Mouse (Mus musculus) neural tube, embryonic 12.5 days (tissue): ENCODE data around the gene Itgb5. TPM values are rescaled to one million over a fixed set of nuclear protein-coding genes. Genes with fewer than 3 reads are reported as not detected.

Source experiments
- ATAC-seq: fragments of 200-750 bp; cut with Nextera tagmentation; 2 replicates; pipeline ENCODE4 v1.8.0; 2017; ENCODE audit warnings: low read depth, mild to moderate bottlenecking, moderate TSS enrichment, moderate library complexity; ENCODE audit not compliant: low FRiP score
- H3K27ac ChIP-seq: fragments of 300-500 bp; sonication (generic); 2 replicates; pipeline ENCODE4 v1.5.1; 2016
- H3K27me3 ChIP-seq: fragments of 300-500 bp; sonication (generic); replicated peaks from 2 replicates; pipeline ENCODE4 v1.6.1; 2016; ENCODE audit warnings: mild to moderate bottlenecking
- H3K36me3 ChIP-seq: fragments of 300-500 bp; sonication (generic); 2 replicates; pipeline ENCODE4 v1.6.1; 2016; ENCODE audit warnings: mild to moderate bottlenecking
- H3K4me1 ChIP-seq: fragments of 300-500 bp; sonication (generic); 2 replicates; pipeline ENCODE4 v1.6.1; 2016
- H3K4me2 ChIP-seq: fragments of 300-500 bp; sonication (generic); replicated peaks from 2 replicates; pipeline ENCODE4 v1.6.1; 2016; ENCODE audit warnings: mild to moderate bottlenecking
- H3K4me3 ChIP-seq: fragments of 300-500 bp; sonication (generic); 2 replicates; pipeline ENCODE4 v1.5.1; 2016
- H3K9ac ChIP-seq: fragments of 300-500 bp; sonication (generic); 2 replicates; pipeline ENCODE4 v1.6.1; 2016; ENCODE audit warnings: mild to moderate bottlenecking
- H3K9me3 ChIP-seq: fragments of 300-500 bp; sonication (generic); 2 replicates; pipeline ENCODE4 v1.6.1; 2016; ENCODE audit warnings: mild to moderate bottlenecking
- WGBS: fragments of 180-500 bp; shearing (Covaris S2); methylation state at CpG from one replicate; pipeline ENCODE4 v1.1.7; 2016; 5-methylcytosine and 5-hydroxymethylcytosine counted together
- polyA plus RNA-seq: library from polyadenylated mRNA; unstranded; fragments of >200 nt; fragmentation: Nextera tagmentation; extraction: Ambion mirVana; gene quantifications from 2 replicates; pipeline ENCODE4 v1.2.1, GENCODE M21; 2016

The Itgb5 gene
- 31.2 and 31.5 TPM in 2 replicates for polyA plus RNA-seq

DNA sequence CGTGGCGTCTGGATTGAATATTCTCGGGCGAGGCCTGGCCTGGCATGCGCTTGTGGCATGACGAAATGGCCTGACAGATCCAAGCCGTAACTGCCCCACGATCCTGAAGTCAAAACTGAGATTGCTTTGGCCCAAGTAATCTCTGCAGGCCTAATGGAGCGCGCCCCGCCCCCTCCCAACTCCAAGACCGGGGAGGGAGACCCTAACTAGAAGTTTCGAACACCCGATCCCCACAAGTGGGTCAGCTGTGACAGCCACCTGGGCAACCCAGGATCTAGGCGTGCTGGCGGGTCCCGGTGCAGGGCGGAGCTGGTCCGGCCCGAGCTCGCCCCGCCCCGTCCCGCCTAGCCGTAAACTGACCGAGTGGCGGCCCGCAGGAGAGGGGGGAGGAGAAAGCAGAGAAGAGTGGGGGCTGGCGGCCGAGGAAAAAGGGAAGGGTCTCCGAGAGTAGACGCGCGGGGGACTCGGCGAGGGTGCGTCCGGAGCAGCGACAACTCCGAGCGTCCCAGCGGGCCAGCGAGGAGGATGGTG lies at the start of gene Itgb5:
Itgb5 (plus strand) TSS at position 365 of the 531 bp plus-strand sequence.
- Histone ChIP-seq H3K4me2 (peak within 1 kb of the TSS; percentile 98), H3K9ac (peak within 1 kb of the TSS; percentile 61), H3K4me1 (peaks cover 27% of the 10 kb centered on the region), H3K9me3 (no peaks in the 10 kb centered on the region), H3K36me3 (no peaks in the 10 kb centered on the region), H3K27me3 (peaks cover 27% of the 10 kb centered on the region), H3K4me3 (peak within 1 kb of the TSS; percentile 72), H3K27ac (no peak within 1 kb of the TSS)
- peak; percentile 70 for ATAC-seq
- under 1% methylated on average over 43 of the region's 43 CpGs for WGBS

- H3K9ac ChIP-seq = no peak overlapping the region
- no peak overlapping the region for H3K4me3 ChIP-seq
- 79% methylated on average over 5 of the region's 5 CpGs for WGBS
- no peaks in the 10 kb centered on the region for H3K4me1 ChIP-seq
- no peak overlapping the region for H3K4me2 ChIP-seq
- no peak overlapping the region for H3K27ac ChIP-seq
- H3K36me3 ChIP-seq = no peaks in the 10 kb centered on the region
- no peaks in the 10 kb centered on the region for H3K27me3 ChIP-seq
- H3K9me3 ChIP-seq = no peaks in the 10 kb centered on the region
- no peak for ATAC-seq
Measured at GRCm38 (mm10) chr16:33781789-33782728, 47.4 kb upstream of the Itgb5 start.

GRCm38 (mm10) chr16:33782729-33783091 lies 46.8 kb upstream of the Itgb5 start:
- Histone ChIP-seq H3K9ac (no peak overlapping the region), H3K4me3 (no peak overlapping the region), H3K27ac (no peak overlapping the region), H3K27me3 (no peaks in the 10 kb centered on the region), H3K36me3 (no peaks in the 10 kb centered on the region), H3K4me1 (no peaks in the 10 kb centered on the region), H3K4me2 (no peak overlapping the region), H3K9me3 (no peaks in the 10 kb centered on the region)
- ATAC-seq = no peak
- whole genome bisulfite sequencing = 96% methylated on average over 1 of the region's 1 CpGs

DNA sequence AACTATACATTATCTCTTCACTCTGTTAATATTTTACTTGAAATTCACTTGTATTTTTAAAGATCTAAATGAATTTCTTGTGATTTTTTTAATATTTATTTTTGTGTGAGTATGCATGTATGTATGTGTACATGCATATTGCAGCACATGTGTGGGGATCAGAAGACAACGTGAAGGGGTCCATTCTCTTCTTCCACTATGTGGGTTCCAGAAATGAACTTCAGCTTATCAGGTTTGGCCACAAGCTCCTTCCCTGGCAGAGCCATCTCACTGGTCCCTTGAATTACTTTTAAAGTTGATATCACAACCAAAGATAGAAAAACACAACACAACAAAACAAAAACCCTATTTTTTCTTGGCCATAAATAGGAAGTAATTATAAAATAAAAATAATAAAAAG lies 44.9 kb upstream of the Itgb5 start:
- Histone ChIP-seq H3K27me3 (no peaks in the 10 kb centered on the region), H3K4me1 (no peaks in the 10 kb centered on the region)

DNA sequence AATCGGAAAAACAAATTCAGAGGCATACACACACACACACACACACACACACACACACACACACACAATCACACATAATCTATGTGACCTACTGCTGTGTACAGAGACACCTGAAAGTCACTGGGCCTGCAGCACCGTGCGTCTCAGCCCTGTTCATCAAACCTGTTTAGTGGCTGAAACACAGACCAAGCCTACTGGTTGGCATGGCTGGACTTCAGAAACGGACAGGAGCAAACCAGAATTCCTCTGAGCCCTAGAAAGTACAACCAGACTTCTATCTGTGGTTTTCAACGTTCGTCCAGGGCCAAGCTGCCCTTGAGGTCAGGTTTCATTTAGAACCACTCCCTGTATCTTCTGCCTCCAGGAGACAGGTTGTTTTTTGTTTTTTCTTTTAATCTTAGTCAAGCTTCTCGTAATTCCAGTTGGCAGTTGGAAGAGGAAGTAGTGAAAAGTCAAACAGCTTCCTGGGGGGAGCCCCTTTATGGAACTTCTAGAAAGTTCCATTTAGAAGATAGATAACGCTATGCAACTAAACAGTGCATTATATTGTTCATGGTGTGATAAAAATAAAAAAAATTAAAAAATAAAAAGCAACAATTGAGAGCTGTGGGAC lies 44.3 kb upstream of the Itgb5 start:
- no peak for ATAC-seq
- no peaks in the 10 kb centered on the region for H3K36me3 ChIP-seq
- no peak overlapping the region for H3K27ac ChIP-seq
- no peaks in the 10 kb centered on the region for H3K27me3 ChIP-seq
- H3K4me3 ChIP-seq = no peak overlapping the region
- WGBS = 78% methylated on average over 8 of the region's 8 CpGs
- H3K9ac ChIP-seq = no peak overlapping the region
- no peaks in the 10 kb centered on the region for H3K4me1 ChIP-seq
- no peak overlapping the region for H3K4me2 ChIP-seq
- H3K9me3 ChIP-seq = no peaks in the 10 kb centered on the region

More for the DNA sequence above, 44.9 kb upstream of the Itgb5 start:
- Histone ChIP-seq H3K27ac (no peak overlapping the region), H3K4me3 (no peak overlapping the region), H3K36me3 (no peaks in the 10 kb centered on the region), H3K9ac (no peak overlapping the region), H3K4me2 (no peak overlapping the region), H3K9me3 (no peaks in the 10 kb centered on the region)
- 85% methylated on average over 1 of the region's 1 CpGs for WGBS
- no peak for ATAC-seq

DNA sequence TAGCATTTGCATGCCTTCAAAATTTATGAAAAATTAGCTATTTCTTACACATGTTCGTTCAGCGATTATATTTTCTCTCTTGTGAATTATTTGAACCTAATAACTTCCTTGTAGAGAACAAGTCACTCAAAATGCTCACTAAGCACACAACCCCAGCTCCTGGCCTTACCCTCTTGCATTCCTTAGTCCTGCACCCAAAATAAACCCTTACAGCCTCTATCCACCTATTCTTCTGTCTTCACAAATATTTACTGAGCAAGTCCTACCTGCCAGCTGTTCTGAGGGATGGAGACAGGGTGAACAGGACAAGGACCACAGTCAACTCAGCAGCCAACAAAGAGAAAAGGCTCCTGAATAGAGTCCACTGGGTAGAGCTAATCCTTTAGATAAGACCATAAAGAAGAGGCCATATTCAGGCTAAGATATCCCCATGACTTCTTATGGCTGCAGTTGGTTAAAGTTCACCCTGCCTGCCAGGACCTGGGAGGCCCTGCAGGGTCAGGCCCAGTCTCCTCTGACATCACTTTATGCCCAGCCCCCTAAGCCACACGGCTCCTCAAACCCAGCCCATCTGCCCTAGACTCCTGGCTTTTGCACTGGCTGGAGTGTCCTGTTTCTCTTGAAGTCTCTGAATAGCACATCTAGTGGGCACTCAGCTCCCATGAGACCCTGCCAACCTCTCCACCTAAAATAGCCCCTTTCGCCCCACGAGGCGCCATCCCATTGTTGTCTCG lies 42.6 kb upstream of the Itgb5 start:
- no peak for ATAC-seq
- WGBS = 78% methylated on average over 7 of the region's 7 CpGs
- Histone ChIP-seq H3K36me3 (no peaks in the 10 kb centered on the region), H3K27ac (no peak overlapping the region), H3K9ac (no peak overlapping the region), H3K9me3 (no peaks in the 10 kb centered on the region), H3K4me2 (no peak overlapping the region), H3K4me3 (no peak overlapping the region), H3K4me1 (no peaks in the 10 kb centered on the region), H3K27me3 (no peaks in the 10 kb centered on the region)

GRCm38 (mm10) chr16:33793846-33794791 lies 35.3 kb upstream of the Itgb5 start, which contains the start of gene Muc13:
Gene Muc13, plus strand, starts transcription at chr16:33794037.
- H3K9me3 ChIP-seq = no peaks in the 10 kb centered on the region
- no peak for ATAC-seq
- H3K27ac ChIP-seq = no peak within 1 kb of the TSS
- H3K4me1 ChIP-seq = no peaks in the 10 kb centered on the region
- no peak within 1 kb of the TSS for H3K9ac ChIP-seq
- WGBS = 89% methylated on average over 10 of the region's 10 CpGs
- H3K4me3 ChIP-seq = no peak within 1 kb of the TSS
- no peaks in the 10 kb centered on the region for H3K36me3 ChIP-seq
- H3K4me2 ChIP-seq = no peak within 1 kb of the TSS
- no peaks in the 10 kb centered on the region for H3K27me3 ChIP-seq

DNA sequence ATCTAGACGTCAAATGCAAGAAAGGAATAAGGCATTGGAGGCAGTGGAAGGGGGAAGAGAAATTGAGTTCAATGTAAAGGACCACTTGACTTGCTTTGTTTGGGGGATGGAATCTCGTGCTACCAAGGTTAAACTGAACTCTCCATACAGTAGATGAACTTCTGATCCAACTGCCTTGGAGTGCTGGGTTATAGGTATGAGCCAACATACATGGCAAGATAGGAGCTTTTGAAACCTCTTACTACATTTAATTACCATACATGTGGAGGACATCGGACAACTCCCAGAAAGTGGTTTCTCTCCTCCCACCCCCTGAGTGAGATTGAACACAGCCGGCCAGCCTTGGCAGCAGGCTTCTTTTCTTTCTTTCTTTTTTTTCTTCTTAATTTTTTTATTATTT lies 34.4 kb upstream of the Itgb5 start:
- H3K4me2 ChIP-seq = no peak overlapping the region
- no peak overlapping the region for H3K27ac ChIP-seq
- 84% methylated on average over 4 of the region's 4 CpGs for WGBS
- H3K9me3 ChIP-seq = no peaks in the 10 kb centered on the region
- no peak overlapping the region for H3K4me3 ChIP-seq
- no peaks in the 10 kb centered on the region for H3K4me1 ChIP-seq
- no peak for ATAC-seq
- no peak overlapping the region for H3K9ac ChIP-seq
- no peaks in the 10 kb centered on the region for H3K27me3 ChIP-seq
- H3K36me3 ChIP-seq = no peaks in the 10 kb centered on the region

DNA sequence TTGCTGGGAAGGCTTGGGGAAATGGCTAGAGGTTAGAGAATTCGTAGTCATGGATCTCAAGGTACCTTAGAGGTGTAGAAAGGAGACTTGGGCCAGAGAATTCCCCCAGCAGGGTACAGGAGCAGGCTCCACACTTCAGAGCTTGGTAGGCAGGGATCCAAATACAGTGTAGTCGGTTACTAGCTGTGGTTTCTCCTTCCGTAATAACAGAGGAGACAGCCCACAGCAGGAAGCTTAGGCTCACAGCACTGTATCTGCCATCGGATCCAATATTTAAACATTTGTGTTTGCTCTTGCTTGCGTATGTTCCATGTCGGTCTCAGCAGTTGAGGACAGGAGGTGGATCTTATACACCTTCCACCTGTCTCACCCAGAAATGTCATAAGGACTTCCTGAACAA lies 33.6 kb upstream of the Itgb5 start:
- Histone ChIP-seq H3K4me2 (no peak overlapping the region), H3K4me1 (no peaks in the 10 kb centered on the region), H3K9ac (no peak overlapping the region), H3K27ac (no peak overlapping the region), H3K36me3 (no peaks in the 10 kb centered on the region), H3K27me3 (no peaks in the 10 kb centered on the region), H3K9me3 (no peaks in the 10 kb centered on the region), H3K4me3 (no peak overlapping the region)
- WGBS = 85% methylated on average over 6 of the region's 6 CpGs
- ATAC-seq = no peak

DNA sequence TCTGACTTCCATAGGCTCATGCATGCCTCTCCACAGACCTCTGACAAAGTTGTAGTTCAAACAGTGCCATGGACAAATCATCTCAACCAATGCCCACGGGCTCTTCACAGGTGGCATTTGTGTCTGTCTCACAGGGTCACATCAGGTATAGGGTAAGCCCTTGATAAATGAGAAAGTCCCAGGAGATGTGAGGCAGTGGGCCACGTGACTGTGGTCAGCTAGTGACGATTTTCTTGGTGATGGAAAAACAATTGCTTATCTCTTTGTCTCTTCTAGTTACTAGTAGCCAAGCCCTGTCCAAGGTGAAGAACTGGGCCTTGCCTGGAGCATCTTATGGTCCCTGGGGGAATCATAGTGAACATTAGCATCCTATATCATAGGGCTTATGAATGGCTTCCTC lies 32.7 kb upstream of the Itgb5 start:
- no peak overlapping the region for H3K4me2 ChIP-seq
- ATAC-seq = no peak
- H3K27me3 ChIP-seq = no peaks in the 10 kb centered on the region
- H3K9ac ChIP-seq = no peak overlapping the region
- WGBS = 91% methylated on average over 3 of the region's 3 CpGs
- H3K9me3 ChIP-seq = no peaks in the 10 kb centered on the region
- H3K4me3 ChIP-seq = no peak overlapping the region
- no peaks in the 10 kb centered on the region for H3K36me3 ChIP-seq
- H3K4me1 ChIP-seq = no peaks in the 10 kb centered on the region
- no peak overlapping the region for H3K27ac ChIP-seq

DNA sequence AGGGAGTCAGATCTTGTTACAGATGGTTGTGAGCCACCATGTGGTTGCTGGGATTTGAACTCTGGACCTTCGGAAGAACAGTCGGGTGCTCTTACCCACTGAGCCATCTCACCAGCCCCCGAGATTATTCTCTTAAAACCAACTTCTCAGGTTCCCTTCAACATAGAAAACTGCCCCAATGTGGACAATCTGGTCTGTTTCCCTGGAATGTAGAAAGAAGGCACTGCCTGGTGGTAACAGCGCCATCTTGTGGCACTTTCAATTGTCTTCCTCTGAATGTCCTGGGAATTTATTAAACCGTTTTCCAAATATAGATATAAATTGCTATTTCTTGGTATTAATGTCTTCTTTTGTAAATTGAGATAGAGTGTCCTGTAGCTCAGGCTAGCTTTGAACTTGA lies 31.6 kb upstream of the Itgb5 start:
- H3K4me2 ChIP-seq = no peak overlapping the region
- 49% methylated on average over 5 of the region's 5 CpGs for WGBS
- H3K9ac ChIP-seq = no peak overlapping the region
- H3K4me3 ChIP-seq = no peak overlapping the region
- no peaks in the 10 kb centered on the region for H3K9me3 ChIP-seq
- H3K36me3 ChIP-seq = no peaks in the 10 kb centered on the region
- no peaks in the 10 kb centered on the region for H3K27me3 ChIP-seq
- H3K27ac ChIP-seq = no peak overlapping the region
- ATAC-seq = no peak
- H3K4me1 ChIP-seq = no peaks in the 10 kb centered on the region
